Comparison of ENCODE assay signal across 10 mouse cellular contexts in the genomic region with DNA sequence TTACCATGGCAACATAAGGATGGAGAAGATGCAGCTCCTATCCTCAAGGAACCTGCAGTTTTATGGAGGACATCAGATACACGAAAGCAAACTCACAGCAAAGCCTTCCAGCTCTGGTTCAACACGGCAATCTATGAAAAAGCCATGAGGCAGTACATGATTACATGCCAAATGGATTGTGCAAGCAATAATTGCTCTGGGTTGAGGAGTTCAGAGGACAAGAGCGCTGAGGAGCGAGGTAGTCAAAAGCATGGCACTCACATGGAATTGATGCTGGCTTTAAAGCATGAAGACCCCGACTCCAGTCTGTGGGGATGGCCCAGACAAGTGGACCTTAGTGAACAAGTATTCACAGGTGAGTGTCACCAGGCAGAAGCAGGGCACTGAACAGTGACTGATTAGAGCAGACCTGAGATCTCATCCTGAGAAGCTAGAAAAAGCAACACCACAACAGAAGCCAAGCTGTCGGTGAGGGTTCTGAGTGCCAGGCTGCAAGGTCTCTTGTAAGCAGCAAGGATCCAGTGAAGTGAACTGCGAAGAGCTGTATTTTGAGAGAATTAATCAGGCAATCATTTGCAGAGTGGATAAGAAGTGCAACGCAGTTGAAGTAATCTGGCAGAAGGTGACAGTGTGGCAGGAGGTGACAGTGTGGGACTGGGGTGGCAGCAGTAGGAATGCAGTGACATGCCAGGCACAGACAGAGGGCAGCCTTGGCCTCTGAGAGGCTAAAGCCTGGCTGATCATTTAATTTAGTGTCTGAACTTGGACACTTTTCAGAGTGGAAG. TPM values are rescaled to one million over a fixed set of nuclear protein-coding genes. Genes with fewer than 3 reads are reported as not detected.
DNase-seq lines count a peak whose midpoint lies in the region; ATAC-seq and TF ChIP-seq lines count a peak whose summit lies in the region.
"Had no signal": no experiment of that assay in that cellular context is flagged by ENCODE, and none has a peak within 500 bp of the region (broad histone marks: within the 10 kb centered on the region; RNA-seq: fewer than 3 reads in every experiment).

No protein-coding gene starts in this region.

- H3K4me3 ChIP-seq in kidney, postnatal 0 days (replicated peaks; ENCODE audit: low read depth, low read length) = no peak overlapping the region
- H3K4me3 ChIP-seq in bone marrow, adult 2 months (replicated peaks; ENCODE audit: control insufficient read depth, low read depth, low read length) = no peak overlapping the region
- H3K4me3 ChIP-seq in forebrain, embryonic 12.5 days (replicated peaks) = no peak overlapping the region
- H3K4me3 ChIP-seq: midbrain, embryonic 15.5 days had no signal

- H3K27ac ChIP-seq in kidney, postnatal 0 days = no peak overlapping the region
- H3K27ac ChIP-seq in bone marrow, adult 2 months (ENCODE audit: control insufficient read depth, insufficient read depth, low read depth, low read length, poor library complexity) = no peak overlapping the region
- H3K27ac ChIP-seq in forebrain, embryonic 12.5 days = no peak overlapping the region
- H3K27ac ChIP-seq: midbrain, embryonic 15.5 days had no signal

- DNase-seq in cerebellum, postnatal 4 days (ENCODE audit: low spot score in 2 of 2) = no peak
- peak; percentile 54 for DNase-seq in kidney, postnatal 0 days (ENCODE audit: low spot score)
- no peak for DNase-seq in kidney, postnatal 4 days
- no peak for DNase-seq in right cerebral cortex, postnatal 36 days (ENCODE audit: low spot score in 2 of 2)
- no peak for DNase-seq in layer of hippocampus, adult 9-11 months

- no peak for TF ChIP-seq POLR2A in bone marrow, adult 2 months (IDR thresholded peaks at IDR 0.05; ENCODE audit: borderline replicate concordance, control insufficient read depth, low read depth, low read length)

- H3K27me3 ChIP-seq in kidney, postnatal 0 days (ENCODE audit: insufficient read depth, low read length) = no peaks in the 10 kb centered on the region
- H3K27me3 ChIP-seq in forebrain, embryonic 12.5 days = peaks cover 16% of the 10 kb centered on the region
- H3K27me3 ChIP-seq: midbrain, embryonic 15.5 days had no signal

- H3K9me3 ChIP-seq in kidney, postnatal 0 days (replicated peaks; ENCODE audit: low read length) = no peaks in the 10 kb centered on the region
- H3K9me3 ChIP-seq in forebrain, embryonic 12.5 days = no peaks in the 10 kb centered on the region
- H3K9me3 ChIP-seq: midbrain, embryonic 15.5 days had no signal

- H3K4me2 ChIP-seq in kidney, postnatal 0 days (ENCODE audit: low read length) = no peak overlapping the region
- no peak overlapping the region for H3K4me2 ChIP-seq in forebrain, embryonic 12.5 days
- H3K4me2 ChIP-seq: liver, embryonic 11.5 days; midbrain, embryonic 15.5 days had no signal

- no peak overlapping the region for H3K9ac ChIP-seq in kidney, postnatal 0 days (ENCODE audit: low read depth, low read length)
- no peak overlapping the region for H3K9ac ChIP-seq in forebrain, embryonic 12.5 days
- H3K9ac ChIP-seq: midbrain, embryonic 15.5 days had no signal

- peak; percentile 77 for ATAC-seq in cerebellum, adult (ENCODE audit: insufficient number of reproducible peaks, low FRiP score, low TSS enrichment)
- ATAC-seq in kidney, postnatal 0 days (replicated peaks; ENCODE audit: low FRiP score, low read depth) = no peak
- peak; percentile 55; the same call in 1 of the 2 replicates for ATAC-seq in forebrain, embryonic 12.5 days (ENCODE audit: low FRiP score)
- ATAC-seq: midbrain, embryonic 15.5 days had no signal

- H3K4me1 ChIP-seq in kidney, postnatal 0 days (replicated peaks; ENCODE audit: insufficient read depth, low read length) = peaks cover 3% of the 10 kb centered on the region; the same call in 1 of the 2 replicates
- no peaks in the 10 kb centered on the region for H3K4me1 ChIP-seq in bone marrow, adult 2 months (ENCODE audit: control insufficient read depth, insufficient read depth, low read length)
- peaks cover 34% of the 10 kb centered on the region for H3K4me1 ChIP-seq in forebrain, embryonic 12.5 days

- peak; percentile 56; the same call in 1 of the 2 replicates for TF ChIP-seq CTCF in kidney, postnatal 0 days (IDR thresholded peaks at IDR 0.05; ENCODE audit: low read depth)
- TF ChIP-seq CTCF in bone marrow, adult 2 months (IDR thresholded peaks at IDR 0.05; ENCODE audit: control insufficient read depth, insufficient read depth, low read length) = peak; percentile 23; the same call in 1 of the 2 replicates

- no peaks in the 10 kb centered on the region for H3K36me3 ChIP-seq in kidney, postnatal 0 days (ENCODE audit: insufficient read depth, low read length)
- no peaks in the 10 kb centered on the region for H3K36me3 ChIP-seq in forebrain, embryonic 12.5 days (replicated peaks)
- H3K36me3 ChIP-seq: midbrain, embryonic 15.5 days had no signal

- 78% methylated on average over 8 of the region's 8 CpGs for WGBS in kidney, postnatal 0 days
- WGBS in bone marrow, adult 2 months = 79% methylated on average over 8 of the region's 8 CpGs
- WGBS in forebrain, embryonic 12.5 days = 81% methylated on average over 8 of the region's 8 CpGs

RNA-seq across cellular contexts. Expression of a gene that starts 22.3 kb away (rescaled TPM):
- 6.0 and 8.2 TPM in 2 replicates for polyA plus RNA-seq in kidney, postnatal 0 days (2015; fragmentation: Nextera tagmentation; extraction: Ambion mirVana)
- polyA plus RNA-seq in bone marrow, adult 2 months (2011; ENCODE audit: insufficient read depth, insufficient read length, low replicate concordance, missing spikeins) = 0.52 and 0.72 TPM in 2 replicates
- 27.1 and 29.5 TPM in 2 replicates for polyA plus RNA-seq in forebrain, embryonic 12.5 days (2016; fragmentation: Nextera tagmentation; extraction: Ambion mirVana)
